Mouse (Mus musculus): ENCODE measurements around the gene Poll. TPM values are rescaled to one million over a fixed set of nuclear protein-coding genes. Genes with fewer than 3 reads are reported as not detected.

Gene Poll
- polyA plus RNA-seq (2014; fragmentation: Illumina TruSeq; extraction: RNeasy Lipid Tissue Mini Kit (QIAGEN cat#74804)), result not detected

GRCm38 (mm10) chr19:45560153-45560890 is at the start of gene Poll, which contains the start of gene Gm17018:
TSS of gene Poll (minus strand) at chr19:45560531.
TSS of gene Gm17018 (plus strand) at chr19:45560615.

Other genes with a start within 250 kb of the Poll start
- gene Btrc, start 196.8 kb downstream of the Poll start, polyA plus RNA-seq (2014; fragmentation: Illumina TruSeq; extraction: RNeasy Lipid Tissue Mini Kit (QIAGEN cat#74804)), result 22.7 TPM
- gene Gm17018, start 84 bp upstream of the Poll start, polyA plus RNA-seq (2014; fragmentation: Illumina TruSeq; extraction: RNeasy Lipid Tissue Mini Kit (QIAGEN cat#74804)), result 4.7 TPM
- gene Fbxw4, start 99.8 kb upstream of the Poll start, polyA plus RNA-seq (2014; fragmentation: Illumina TruSeq; extraction: RNeasy Lipid Tissue Mini Kit (QIAGEN cat#74804)), result 1.2 TPM
- not detected for gene Fgf8, start 182.4 kb upstream of the Poll start, polyA plus RNA-seq (2014; fragmentation: Illumina TruSeq; extraction: RNeasy Lipid Tissue Mini Kit (QIAGEN cat#74804))
- gene Npm3, start 189.1 kb upstream of the Poll start, polyA plus RNA-seq (2014; fragmentation: Illumina TruSeq; extraction: RNeasy Lipid Tissue Mini Kit (QIAGEN cat#74804)), result 22.2 TPM
- 159 TPM for gene Mgea5, start 223.3 kb upstream of the Poll start, polyA plus RNA-seq (2014; fragmentation: Illumina TruSeq; extraction: RNeasy Lipid Tissue Mini Kit (QIAGEN cat#74804))

Data from ovary, adult 10 weeks (tissue).